Mouse (Mus musculus) olfactory bulb, adult 2 months (tissue): ENCODE data around the gene Rtp1. TPM values are rescaled to one million over a fixed set of nuclear protein-coding genes. Genes with fewer than 3 reads are reported as not detected.

Source experiments
- H3K27ac ChIP-seq: fragments of 200-500 bp; 2 replicates; pipeline ENCODE4 v1.5.1; 2012; ENCODE audit warnings: low read depth, low read length; ENCODE audit not compliant: insufficient read depth
- H3K4me1 ChIP-seq: fragments of 200-500 bp; 2 replicates; pipeline ENCODE4 v1.6.1; 2012; ENCODE audit warnings: low read length; ENCODE audit not compliant: control insufficient read depth, insufficient read depth
- H3K4me3 ChIP-seq: fragments of 200-500 bp; 2 replicates; pipeline ENCODE4 v1.5.1; 2012; ENCODE audit warnings: mild to moderate bottlenecking, low read depth, low read length, moderate library complexity; ENCODE audit not compliant: insufficient read depth
- CTCF ChIP-seq: fragments of 200-500 bp; IDR thresholded peaks from 2 replicates; pipeline ENCODE4 v1.5.1; 2012; ENCODE audit warnings: low read depth, mild to moderate bottlenecking, low read length, moderate library complexity; ENCODE audit not compliant: insufficient read depth
- POLR2A ChIP-seq: fragments of 200-500 bp; IDR thresholded peaks from 2 replicates; pipeline ENCODE4 v1.6.1; 2012; ENCODE audit warnings: mild to moderate bottlenecking, low read depth, low read length, moderate library complexity; ENCODE audit not compliant: insufficient read depth
- WGBS: fragments of 180-500 bp; shearing (Covaris S2); methylation state at CpG from one replicate; pipeline ENCODE4 v1.1.7; 2018; 5-methylcytosine and 5-hydroxymethylcytosine counted together
- polyA plus RNA-seq: library from polyadenylated mRNA; stranded (reverse); fragments of >200 nt; gene quantifications from 2 replicates; pipeline ENCODE4 v1.2.4, GENCODE M21; 2012; ENCODE audit warnings: low replicate concordance; ENCODE audit not compliant: missing spikeins, insufficient read depth, insufficient read length

The Rtp1 gene
- polyA plus RNA-seq, 1 experiment = not detected

DNA sequence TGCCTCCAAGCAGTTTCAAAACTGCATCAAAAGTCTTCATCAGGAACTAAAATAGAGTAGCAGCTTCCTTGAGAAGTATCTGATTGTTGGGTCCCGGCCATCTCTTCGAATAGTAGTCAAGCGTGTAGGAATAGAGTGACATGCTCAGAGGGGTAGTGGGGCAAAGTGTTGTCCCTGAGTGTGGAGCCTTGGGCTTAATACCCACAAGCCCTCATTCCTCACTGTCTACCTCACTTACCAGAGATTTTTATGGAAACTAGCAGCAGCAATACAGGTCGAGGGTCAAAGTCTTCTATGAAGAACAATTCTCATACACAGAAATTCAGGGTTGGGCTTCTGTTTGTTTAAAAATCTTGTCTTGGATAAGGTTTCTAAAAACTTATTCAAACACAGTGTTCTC is 21.9 kb downstream of the Rtp1 start:
- TF ChIP-seq CTCF (no peak), POLR2A (no peak)
- H3K27ac ChIP-seq = no peak overlapping the region
- H3K4me1 ChIP-seq = no peaks in the 10 kb centered on the region
- no peak overlapping the region for H3K4me3 ChIP-seq
- WGBS = 94% methylated on average over 4 of the region's 4 CpGs

DNA sequence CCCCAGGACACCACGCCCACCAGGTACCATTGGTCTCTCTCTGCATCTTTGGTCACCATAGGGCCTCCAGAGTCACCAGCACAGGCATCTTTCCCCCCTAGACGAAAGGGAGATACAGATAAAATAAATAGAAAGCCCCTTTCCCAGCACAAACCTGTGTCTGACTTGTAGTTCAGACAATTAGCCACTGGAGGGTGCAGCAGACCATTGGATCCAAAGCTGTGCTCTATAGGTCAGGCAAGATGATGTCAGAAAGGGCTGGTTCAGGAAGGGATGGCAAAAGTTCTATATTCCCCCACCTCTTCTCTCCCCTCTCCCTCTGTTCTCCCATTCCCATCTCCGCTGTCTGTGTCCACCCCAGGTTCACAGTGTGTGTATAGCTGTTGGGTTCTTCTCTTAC is 23.5 kb downstream of the Rtp1 start:
- no peak for TF ChIP-seq CTCF
- TF ChIP-seq POLR2A = no peak
- no peaks in the 10 kb centered on the region for H3K4me1 ChIP-seq
- no peak overlapping the region for H3K4me3 ChIP-seq
- WGBS = 17% methylated on average over 3 of the region's 3 CpGs
- H3K27ac ChIP-seq = no peak overlapping the region

DNA sequence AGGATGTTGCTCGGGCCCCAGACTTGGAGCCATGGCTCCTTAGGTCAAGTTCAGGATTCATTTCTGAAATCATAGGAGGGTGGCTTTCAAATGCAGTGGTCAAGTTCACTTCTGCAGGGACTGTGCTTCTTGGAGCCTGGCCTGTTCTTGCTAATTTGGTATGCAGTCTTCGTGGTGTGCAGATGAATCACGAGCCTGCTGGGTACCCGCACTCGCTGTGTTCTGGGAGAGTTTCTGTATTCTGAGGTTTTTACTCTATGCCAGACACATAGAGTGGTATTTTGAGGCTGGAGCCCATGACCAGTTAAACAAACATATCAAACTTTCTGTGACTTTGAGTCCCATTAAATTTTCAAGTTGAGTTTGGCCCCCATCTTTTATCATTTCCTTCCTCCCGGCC is 25.4 kb downstream of the Rtp1 start:
- H3K4me1 ChIP-seq = no peaks in the 10 kb centered on the region
- no peak overlapping the region for H3K4me3 ChIP-seq
- 81% methylated on average over 6 of the region's 6 CpGs for WGBS
- no peak overlapping the region for H3K27ac ChIP-seq
- TF ChIP-seq CTCF (no peak), POLR2A (no peak)

DNA sequence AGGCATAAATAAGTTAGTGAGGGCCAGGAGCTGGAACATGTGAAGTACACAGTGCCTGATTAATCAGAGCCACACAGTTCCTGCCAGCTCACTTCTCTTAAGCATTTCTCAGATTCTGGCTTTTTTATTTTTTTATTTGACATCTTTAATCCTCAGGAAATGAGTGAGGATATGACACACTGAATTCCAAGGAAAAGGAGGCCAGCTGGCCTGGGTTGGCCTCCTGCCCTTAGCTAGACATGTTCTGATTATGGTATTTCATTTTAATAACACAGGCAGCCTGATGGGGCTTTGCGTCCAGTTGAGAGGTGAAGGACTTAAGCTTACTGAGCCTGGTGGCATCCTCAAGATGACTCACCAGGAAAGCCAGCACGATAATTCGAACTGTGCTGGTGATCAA is 27.6 kb downstream of the Rtp1 start:
- TF ChIP-seq CTCF (no peak), POLR2A (no peak)
- Histone ChIP-seq H3K27ac (no peak overlapping the region), H3K4me3 (no peak overlapping the region), H3K4me1 (no peaks in the 10 kb centered on the region)
- 78% methylated on average over 3 of the region's 3 CpGs for WGBS

DNA sequence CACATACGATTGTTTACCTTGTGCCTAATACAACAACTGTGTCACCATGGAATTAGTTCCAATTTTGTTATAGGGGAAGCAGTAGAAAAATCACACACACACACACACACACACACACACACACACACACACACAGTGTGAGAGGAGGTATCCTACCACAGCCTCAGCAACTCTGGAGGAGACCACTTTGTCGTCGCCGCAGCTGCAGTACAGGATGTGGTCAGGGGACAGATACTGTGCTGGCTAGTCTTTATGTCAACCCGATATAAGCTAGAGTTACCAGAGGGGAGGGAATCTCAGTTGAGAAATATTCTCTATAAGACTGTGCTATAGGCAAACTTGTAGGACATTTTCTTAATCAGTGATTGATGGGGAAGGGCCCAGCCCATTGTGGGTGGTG is 28.4 kb downstream of the Rtp1 start:
- Histone ChIP-seq H3K27ac (no peak overlapping the region), H3K4me1 (no peaks in the 10 kb centered on the region), H3K4me3 (no peak overlapping the region)
- TF ChIP-seq CTCF (no peak), POLR2A (no peak)
- 94% methylated on average over 5 of the region's 5 CpGs for WGBS

DNA sequence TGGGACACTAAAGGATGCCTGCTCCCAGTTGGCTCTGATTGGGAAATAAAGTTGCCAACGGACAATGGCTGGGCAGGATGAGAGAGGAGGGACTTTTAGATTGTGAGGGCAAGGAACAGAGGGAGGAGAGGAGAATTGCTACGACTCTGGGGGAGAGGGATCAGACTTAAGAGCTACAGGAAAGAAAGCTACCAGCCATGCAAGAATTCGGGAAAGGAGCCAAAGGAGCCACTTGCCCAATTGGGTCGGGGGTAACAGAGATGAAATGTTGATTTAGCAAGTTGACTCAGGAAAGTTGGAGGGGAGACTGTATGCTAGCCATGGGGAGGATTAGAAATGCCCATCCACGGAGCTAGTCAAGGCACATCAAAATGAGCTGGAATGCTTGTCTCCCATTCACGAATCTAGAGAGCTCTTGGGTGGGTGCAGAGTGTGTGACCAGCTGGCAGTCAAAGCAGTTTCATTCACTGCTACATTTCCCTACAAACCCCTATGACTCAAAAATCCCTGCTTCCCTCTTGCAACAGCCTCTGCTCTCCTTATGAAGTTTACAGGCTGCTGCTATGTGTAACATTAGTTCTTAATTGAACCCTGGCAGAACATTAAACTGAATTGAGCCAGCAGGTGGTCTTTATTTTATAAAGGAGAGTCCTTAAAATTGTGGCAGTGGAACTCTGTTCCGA is 30.1 kb downstream of the Rtp1 start:
- no peak overlapping the region for H3K4me3 ChIP-seq
- no peaks in the 10 kb centered on the region for H3K4me1 ChIP-seq
- WGBS = 35% methylated on average over 7 of the region's 7 CpGs
- TF ChIP-seq CTCF (no peak), POLR2A (no peak)
- H3K27ac ChIP-seq = no peak overlapping the region

DNA sequence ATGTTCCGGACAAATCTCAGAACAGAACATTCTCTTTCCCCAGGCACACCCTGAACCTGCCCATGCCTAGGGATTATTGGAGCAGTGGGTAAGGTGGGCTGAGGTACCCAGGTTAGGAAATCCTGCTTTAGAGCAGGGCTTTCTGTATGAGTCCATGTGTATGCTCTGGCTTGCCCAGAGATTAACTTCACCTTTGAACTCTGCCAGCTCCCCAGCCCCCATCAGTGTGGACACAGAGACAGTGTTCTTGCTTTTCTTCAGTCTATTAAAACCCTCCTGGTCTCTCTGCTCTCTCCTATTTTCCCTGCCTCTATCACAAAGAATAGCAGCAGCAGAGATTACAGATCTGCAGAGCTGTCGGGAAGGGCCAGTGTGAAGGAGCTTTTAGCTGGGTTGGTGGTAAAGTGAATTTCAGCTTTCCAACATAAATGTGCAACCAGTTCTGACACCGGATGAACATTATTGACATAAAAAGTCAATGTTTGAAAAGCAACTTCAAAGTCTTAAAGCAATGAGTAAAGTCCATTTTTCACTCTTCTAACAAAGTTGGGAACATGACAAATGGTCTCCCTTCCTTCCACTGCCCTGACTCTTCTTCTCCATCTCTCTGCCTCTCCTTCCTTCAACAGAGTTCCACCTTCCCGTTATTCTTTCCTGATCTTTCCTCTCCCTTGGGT is 34.9 kb downstream of the Rtp1 start:
- TF ChIP-seq CTCF (no peak), POLR2A (no peak)
- 92% methylated on average over 4 of the region's 4 CpGs for WGBS
- Histone ChIP-seq H3K4me1 (no peaks in the 10 kb centered on the region), H3K27ac (no peak overlapping the region), H3K4me3 (no peak overlapping the region)

DNA sequence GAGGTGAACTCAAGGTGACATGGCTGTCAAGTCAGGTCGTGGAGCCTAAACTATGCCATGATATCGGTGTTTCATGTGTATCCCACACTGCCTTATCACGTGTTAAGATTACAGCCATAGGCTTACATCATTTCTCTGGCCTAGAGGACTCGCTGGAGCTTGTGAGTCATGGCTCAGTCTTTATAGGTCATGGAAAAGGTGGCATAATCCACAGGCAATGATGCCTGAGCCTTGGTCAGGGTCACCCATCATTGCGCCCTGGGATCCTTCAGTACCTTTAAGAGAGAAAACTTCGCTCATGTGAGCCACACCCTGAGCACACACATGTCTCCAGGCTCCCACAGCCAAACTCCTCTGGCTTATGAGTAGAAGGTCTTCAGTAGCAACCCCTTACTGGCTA is 42.6 kb downstream of the Rtp1 start:
- H3K4me3 ChIP-seq = no peak overlapping the region
- WGBS = 95% methylated on average over 6 of the region's 6 CpGs
- no peaks in the 10 kb centered on the region for H3K4me1 ChIP-seq
- H3K27ac ChIP-seq = no peak overlapping the region
- TF ChIP-seq POLR2A (no peak), CTCF (no peak)

DNA sequence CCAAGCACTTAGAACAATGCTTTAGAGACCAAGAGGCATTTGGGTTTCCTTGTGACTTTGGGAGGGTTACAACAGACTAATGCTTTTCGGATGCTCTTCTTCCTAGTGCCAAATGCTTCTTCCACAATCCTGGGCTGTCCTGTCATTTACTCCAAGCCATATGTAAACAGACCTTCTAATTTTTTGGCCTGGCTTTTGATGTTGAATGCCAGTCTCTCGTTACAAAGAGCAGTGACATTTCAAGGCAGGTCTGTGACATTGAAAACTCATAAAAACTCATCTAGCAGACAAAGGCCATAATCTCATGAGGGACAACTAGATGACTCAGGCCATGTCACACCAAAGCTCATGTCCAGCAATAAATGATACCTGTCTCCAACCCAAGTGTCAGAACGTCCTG is 43.1 kb downstream of the Rtp1 start:
- H3K4me3 ChIP-seq = no peak overlapping the region
- no peak for TF ChIP-seq POLR2A
- H3K27ac ChIP-seq = no peak overlapping the region
- no peaks in the 10 kb centered on the region for H3K4me1 ChIP-seq
- WGBS = 77% methylated on average over 3 of the region's 3 CpGs
